Mouse (Mus musculus): ENCODE data around the gene Adpgk. TPM values are rescaled to one million over a fixed set of nuclear protein-coding genes. Genes with fewer than 3 reads are reported as not detected.
"Not testable (repeated sequence)": the region's sequence is repeated elsewhere in the genome, so short reads cannot be mapped to it uniquely, and the experiment has no call there.

Adpgk gene
- polyA plus RNA-seq, 1 experiment from 2014 or later = 20.9 TPM

- peaks cover 8% of the 10 kb centered on the region for H3K4me1 ChIP-seq (replicated peaks; ENCODE audit: control insufficient read depth, insufficient read depth, low read length)
- peak overlapping the region; percentile 70 for H3K4me2 ChIP-seq (ENCODE audit: low read length)
- ATAC-seq = no peak; the same call in 1 of the 2 replicates
- H3K27ac ChIP-seq (ENCODE audit: low read length) = peak overlapping the region; percentile 84
- no peaks in the 10 kb centered on the region for H3K36me3 ChIP-seq (ENCODE audit: control insufficient read depth, insufficient read depth)
- peak overlapping the region; percentile 91 for H3K4me3 ChIP-seq (replicated peaks; ENCODE audit: low read length)
- 7% methylated on average over 15 of the region's 15 CpGs for WGBS
- H3K9ac ChIP-seq (replicated peaks; ENCODE audit: low read depth, low read length) = peak overlapping the region; percentile 93
- no peaks in the 10 kb centered on the region for H3K27me3 ChIP-seq (replicated peaks; ENCODE audit: control insufficient read depth, insufficient read depth, low read length)
- no peaks in the 10 kb centered on the region for H3K9me3 ChIP-seq (ENCODE audit: control insufficient read depth, low read length)
Measured at GRCm38 (mm10) chr9:59352586-59353252, 61.4 kb downstream of the Adpgk start.

DNA sequence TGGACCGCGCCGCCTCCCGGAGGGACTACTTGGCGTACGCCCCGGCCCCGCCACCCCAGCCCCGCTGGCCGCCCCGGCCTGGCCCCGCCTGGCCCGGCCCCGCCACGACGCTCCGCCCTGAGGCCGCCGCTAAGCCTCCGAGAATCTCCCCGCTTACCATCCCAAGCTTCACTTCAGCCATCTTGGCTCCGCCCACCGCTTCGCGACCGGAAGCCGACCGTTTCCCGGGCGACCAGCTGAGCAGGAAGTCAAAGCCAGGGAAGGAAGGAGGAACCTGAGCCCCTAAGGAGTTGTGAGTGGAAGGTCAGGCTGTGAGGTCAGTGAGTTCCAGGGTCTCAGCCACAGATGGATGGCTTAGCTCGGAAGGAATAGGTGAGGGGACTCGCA, 61.9 kb downstream of the Adpgk start, which contains the start of gene Bbs4:
TSS of gene Bbs4 (minus strand) at position 256 of the 387 bp plus-strand sequence.
- no peaks in the 10 kb centered on the region for H3K27me3 ChIP-seq (replicated peaks; ENCODE audit: control insufficient read depth, insufficient read depth, low read length)
- H3K9ac ChIP-seq (replicated peaks; ENCODE audit: low read depth, low read length) = peak within 1 kb of the TSS; percentile 93
- no peaks in the 10 kb centered on the region for H3K9me3 ChIP-seq (ENCODE audit: control insufficient read depth, low read length)
- peak; percentile 97 for ATAC-seq
- H3K36me3 ChIP-seq (ENCODE audit: control insufficient read depth, insufficient read depth) = no peaks in the 10 kb centered on the region
- 1% methylated on average over 26 of the region's 32 CpGs for WGBS
- peak within 1 kb of the TSS; percentile 91 for H3K4me3 ChIP-seq (replicated peaks; ENCODE audit: low read length)
- H3K4me1 ChIP-seq (replicated peaks; ENCODE audit: control insufficient read depth, insufficient read depth, low read length) = peaks cover 8% of the 10 kb centered on the region
- peak within 1 kb of the TSS; percentile 84 for H3K27ac ChIP-seq (ENCODE audit: low read length)
- H3K4me2 ChIP-seq (ENCODE audit: low read length) = peak within 1 kb of the TSS; percentile 70

DNA sequence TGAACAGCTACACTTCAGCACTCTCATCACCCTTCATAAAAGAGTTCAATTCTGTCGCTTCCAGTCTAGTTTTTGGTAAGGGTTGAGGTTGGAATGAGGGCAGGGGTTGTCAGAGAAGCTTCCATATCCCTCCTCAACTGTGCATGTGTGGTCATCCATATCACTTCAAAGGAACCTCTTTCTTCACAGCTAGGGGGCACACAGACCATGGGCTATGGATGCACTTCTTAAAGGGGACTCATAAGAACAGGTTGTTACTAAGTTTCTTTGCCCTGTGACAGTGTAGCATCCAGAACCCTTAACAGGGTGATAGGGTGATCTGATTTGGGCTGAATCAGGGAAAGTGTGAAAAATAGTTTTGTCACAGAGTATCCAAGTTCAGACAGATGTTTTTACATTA, 66.7 kb downstream of the Adpgk start:
- WGBS = 80% methylated on average over 1 of the region's 1 CpGs
- not testable (repeated sequence) for H3K9me3 ChIP-seq (ENCODE audit: control insufficient read depth, low read length); H3K27ac ChIP-seq (ENCODE audit: low read length); H3K27me3 ChIP-seq (replicated peaks; ENCODE audit: control insufficient read depth, insufficient read depth, low read length); H3K9ac ChIP-seq (replicated peaks; ENCODE audit: low read depth, low read length); ATAC-seq; H3K4me2 ChIP-seq (ENCODE audit: low read length); H3K4me1 ChIP-seq (replicated peaks; ENCODE audit: control insufficient read depth, insufficient read depth, low read length); H3K4me3 ChIP-seq (replicated peaks; ENCODE audit: low read length); H3K36me3 ChIP-seq (ENCODE audit: control insufficient read depth, insufficient read depth)

DNA sequence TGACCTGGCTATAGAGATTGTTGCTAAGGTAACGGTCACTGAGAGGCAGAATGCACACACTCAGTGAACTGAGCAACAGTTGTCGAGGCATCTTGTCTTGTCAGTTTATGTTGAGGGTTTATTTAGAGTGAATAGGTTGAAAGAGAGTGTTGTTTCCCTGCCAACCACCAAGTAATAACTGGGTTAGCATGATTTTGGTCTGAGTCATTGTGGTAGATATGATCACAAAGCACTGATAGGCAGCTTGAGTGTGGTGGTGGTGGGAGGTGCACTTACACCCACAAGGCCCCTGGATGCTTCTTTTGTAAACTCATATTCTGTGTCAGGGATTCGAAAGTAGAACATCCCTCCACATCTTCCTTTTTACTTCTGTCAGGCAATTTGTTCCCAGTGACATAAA, 69.1 kb downstream of the Adpgk start:
- not testable (repeated sequence) for H3K36me3 ChIP-seq (ENCODE audit: control insufficient read depth, insufficient read depth); H3K9me3 ChIP-seq (ENCODE audit: control insufficient read depth, low read length); H3K27me3 ChIP-seq (replicated peaks; ENCODE audit: control insufficient read depth, insufficient read depth, low read length); H3K4me1 ChIP-seq (replicated peaks; ENCODE audit: control insufficient read depth, insufficient read depth, low read length); H3K27ac ChIP-seq (ENCODE audit: low read length); H3K4me3 ChIP-seq (replicated peaks; ENCODE audit: low read length); H3K9ac ChIP-seq (replicated peaks; ENCODE audit: low read depth, low read length); H3K4me2 ChIP-seq (ENCODE audit: low read length); ATAC-seq
- 83% methylated on average over 1 of the region's 3 CpGs for WGBS

DNA sequence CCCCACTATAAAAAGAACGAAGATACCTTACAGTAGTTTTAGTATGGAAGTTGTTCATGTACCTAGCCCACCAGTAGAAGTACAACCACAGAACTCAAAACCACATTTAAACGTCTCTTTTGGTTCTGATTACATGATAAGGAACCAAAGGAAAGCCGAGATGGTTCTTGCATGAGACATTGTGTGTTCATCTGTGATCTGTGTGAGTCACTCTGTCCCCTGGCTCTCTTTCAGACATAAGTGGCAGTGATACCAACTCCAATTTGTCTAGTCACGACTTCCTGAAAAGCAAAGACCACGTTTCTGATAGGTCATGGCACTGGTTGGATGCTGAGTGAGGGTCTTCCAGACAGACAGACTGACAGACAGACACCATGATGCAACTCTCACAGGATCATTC, 77.9 kb downstream of the Adpgk start:
- H3K36me3 ChIP-seq (ENCODE audit: control insufficient read depth, insufficient read depth) = no peaks in the 10 kb centered on the region
- ATAC-seq = no peak
- WGBS = 81% methylated on average over 5 of the region's 5 CpGs

GRCm38 (mm10) chr9:59369646-59370045, 78.3 kb downstream of the Adpgk start:
- no peak for ATAC-seq
- Histone ChIP-seq H3K27me3 (replicated peaks; ENCODE audit: control insufficient read depth, insufficient read depth, low read length) (no peaks in the 10 kb centered on the region), H3K9ac (replicated peaks; ENCODE audit: low read depth, low read length) (no peak overlapping the region), H3K4me2 (ENCODE audit: low read length) (no peak overlapping the region), H3K27ac (ENCODE audit: low read length) (no peak overlapping the region), H3K9me3 (ENCODE audit: control insufficient read depth, low read length) (no peaks in the 10 kb centered on the region), H3K4me1 (replicated peaks; ENCODE audit: control insufficient read depth, insufficient read depth, low read length) (no peaks in the 10 kb centered on the region), H3K4me3 (replicated peaks; ENCODE audit: low read length) (no peak overlapping the region), H3K36me3 (ENCODE audit: control insufficient read depth, insufficient read depth) (no peaks in the 10 kb centered on the region)
- 92% methylated on average over 9 of the region's 9 CpGs for WGBS

More for the DNA sequence above, 77.9 kb downstream of the Adpgk start:
- H3K27ac ChIP-seq (ENCODE audit: low read length) = no peak overlapping the region
- H3K4me2 ChIP-seq (ENCODE audit: low read length) = no peak overlapping the region
- H3K9ac ChIP-seq (replicated peaks; ENCODE audit: low read depth, low read length) = no peak overlapping the region
- no peak overlapping the region for H3K4me3 ChIP-seq (replicated peaks; ENCODE audit: low read length)
- H3K9me3 ChIP-seq (ENCODE audit: control insufficient read depth, low read length) = no peaks in the 10 kb centered on the region
- no peaks in the 10 kb centered on the region for H3K27me3 ChIP-seq (replicated peaks; ENCODE audit: control insufficient read depth, insufficient read depth, low read length)
- H3K4me1 ChIP-seq (replicated peaks; ENCODE audit: control insufficient read depth, insufficient read depth, low read length) = no peaks in the 10 kb centered on the region

Other genes with a start within 250 kb of the Adpgk start
- 43.1 and 45.1 TPM in 2 replicates for gene Bbs4, start 62.0 kb downstream of the Adpgk start, polyA plus RNA-seq (2015; fragmentation: Nextera tagmentation; extraction: Ambion mirVana)
- 15.6 and 21.2 TPM in 2 replicates for gene Arih1, start 195.1 kb downstream of the Adpgk start, polyA plus RNA-seq (2015; fragmentation: Nextera tagmentation; extraction: Ambion mirVana)
- 51.3 and 55.7 TPM in 2 replicates for gene Hexa, start 248.0 kb downstream of the Adpgk start, polyA plus RNA-seq (2015; fragmentation: Nextera tagmentation; extraction: Ambion mirVana)
- gene Tmem202, start 248.3 kb downstream of the Adpgk start, polyA plus RNA-seq (2015; fragmentation: Nextera tagmentation; extraction: Ambion mirVana) = 0.45 and 0.58 TPM in 2 replicates

Data from forebrain, embryonic 16.5 days (tissue).